Mouse (Mus musculus) embryonic fibroblast, embryonic 13.5 days (primary cell): Measurements from ENCODE around the gene 1700018F24Rik.
"Not testable (repeated sequence)": the region's sequence is repeated elsewhere in the genome, so short reads cannot be mapped to it uniquely, and the experiment has no call there.

Experiments
- CTCF ChIP-seq: IDR thresholded peaks from 2 replicates; pipeline ENCODE4 v1.5.1; 2011; ENCODE audit warnings: mild to moderate bottlenecking, control low read depth, low read length, moderate library complexity, borderline replicate concordance; ENCODE audit not compliant: insufficient read depth
- POLR2A ChIP-seq: IDR thresholded peaks from 2 replicates; pipeline ENCODE4 v1.6.1; 2011; ENCODE audit warnings: low read depth, mild to moderate bottlenecking, control low read depth, low read length, moderate library complexity

GRCm38 (mm10) chr5:145030476-145030875 lies 12.3 kb upstream of the 1700018F24Rik start:
- not testable (repeated sequence) for TF ChIP-seq CTCF, POLR2A
